Mouse (Mus musculus) C3H10T1/2 (cell line): ENCODE measurements around the gene Fcmr. TPM values are rescaled to one million over a fixed set of nuclear protein-coding genes. Genes with fewer than 3 reads are reported as not detected.

ENCODE experiments used
- polyA plus RNA-seq, 2 experiments: library from polyadenylated mRNA; unstranded; fragments of >200 nt; fragmentation: generic; extraction: Trizol; gene quantifications; one replicate each; pipeline ENCODE4 v1.2.1; 2012; ENCODE audit warnings: missing spikeins in 2 of 2

The Fcmr gene
- not detected for polyA plus RNA-seq

GRCm38 (mm10) chr1:130865541-130866221 is at the start of gene Fcmr:
TSS of gene Fcmr (plus strand) at chr1:130865669.

GRCm38 (mm10) chr1:130826448-130826847 is 39.0 kb upstream of the Fcmr start, which contains the start of gene Pigr:
TSS of gene Pigr (plus strand) at chr1:130826684.

DNA sequence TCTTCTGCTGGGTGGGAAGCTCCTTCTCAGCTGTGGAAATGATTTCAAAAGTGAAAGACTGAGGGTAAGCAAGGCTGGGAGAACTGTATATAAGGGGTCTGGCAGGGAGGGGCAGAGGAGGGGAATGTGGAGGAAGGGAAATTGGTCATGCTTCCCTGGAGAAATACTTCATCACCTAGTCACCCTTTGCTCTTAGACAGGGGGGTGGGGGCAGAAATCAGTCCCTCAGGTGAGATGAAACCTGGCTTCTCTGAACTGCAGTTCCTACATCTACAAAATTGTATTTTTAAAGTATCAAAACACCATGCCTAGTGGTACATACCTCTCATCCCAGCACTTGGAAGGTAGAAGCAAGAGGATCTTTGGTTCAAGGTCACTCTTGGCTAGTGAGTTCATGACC is 21.9 kb downstream of the Fcmr start, which contains the start of gene Il24:
Gene Il24, minus strand, starts transcription at position 101 of the 400 bp plus-strand sequence.

DNA sequence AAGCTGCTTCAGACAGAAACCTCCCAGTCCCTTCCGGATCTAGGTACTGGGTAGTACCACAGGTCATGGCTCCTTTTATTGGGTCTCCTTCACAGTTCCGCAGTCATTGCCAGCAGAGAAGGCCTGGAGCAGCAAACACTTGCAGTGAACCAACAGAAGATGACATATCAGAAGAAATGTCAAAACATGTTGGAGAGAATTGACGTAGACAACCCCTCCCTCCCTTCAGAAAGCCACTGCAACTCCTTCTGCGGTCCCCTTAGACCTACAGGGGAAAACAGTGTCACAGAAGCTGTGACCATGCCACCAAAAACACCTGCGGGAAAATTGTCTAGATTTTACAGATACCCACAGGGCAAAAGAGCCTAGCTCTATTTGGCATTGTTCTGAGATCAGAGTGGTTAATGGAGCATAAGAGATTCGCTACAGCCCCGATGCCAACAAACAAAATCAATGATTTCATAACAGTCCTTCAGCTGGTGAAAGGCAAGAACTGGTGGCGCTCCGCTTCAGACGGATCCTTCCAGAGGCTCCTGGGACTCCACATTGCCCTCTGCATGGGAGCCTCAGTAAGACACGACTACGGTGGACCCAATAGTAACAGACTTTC is 46.0 kb downstream of the Fcmr start, which contains the start of gene Il20:
Gene Il20, minus strand, starts transcription at position 51 of the 610 bp plus-strand sequence.

Other genes starting within 250 kb of the Fcmr start
- gene Zp3r, start 236.0 kb upstream of the Fcmr start, polyA plus RNA-seq, result not detected
- not detected for gene C4bp, start 204.0 kb upstream of the Fcmr start, polyA plus RNA-seq
- gene Gm29427, start 149.9 kb upstream of the Fcmr start, polyA plus RNA-seq, result not detected
- under 1 TPM; 0.08 to 0.60 TPM for gene Yod1, start 148.3 kb upstream of the Fcmr start, polyA plus RNA-seq
- gene Pfkfb2, start 136.4 kb upstream of the Fcmr start, polyA plus RNA-seq, result 1 to 10 TPM in 1 of 2 experiments, under 1 TPM in 1; 0.26 to 3.4 TPM
- 1 to 10 TPM in 1 of 2 experiments, under 1 TPM in 1; 0.54 to 2.2 TPM for gene AA986860, start 133.7 kb upstream of the Fcmr start, polyA plus RNA-seq
- not detected for gene Fcamr, start 64.8 kb upstream of the Fcmr start, polyA plus RNA-seq
- gene Pigr, start 39.0 kb upstream of the Fcmr start, polyA plus RNA-seq, result not detected
- not detected for gene Il24, start 21.8 kb downstream of the Fcmr start, polyA plus RNA-seq
- gene Il20, start 45.8 kb downstream of the Fcmr start, polyA plus RNA-seq, result not detected
- under 1 TPM in 1 of 2 experiments, not detected in 1; 0.07 TPM for gene Il19, start 74.4 kb downstream of the Fcmr start, polyA plus RNA-seq
- gene Il10, start 154.2 kb downstream of the Fcmr start, polyA plus RNA-seq, result not detected
- 10 to 100 TPM; 54.8 to 60.2 TPM for gene Mapkapk2, start 232.2 kb downstream of the Fcmr start, polyA plus RNA-seq